Mouse (Mus musculus) liver, embryonic 12.5 days (tissue): Measurements from ENCODE around the gene Zmynd10. TPM values are rescaled to one million over a fixed set of nuclear protein-coding genes. Genes with fewer than 3 reads are reported as not detected.

Experiments used
- ATAC-seq: fragments of 200-750 bp; cut with Nextera tagmentation; 2 replicates; pipeline ENCODE4 v1.8.0; 2017; ENCODE audit warnings: moderate number of reproducible peaks, mild to moderate bottlenecking, moderate library complexity
- H3K27ac ChIP-seq: fragments of 300-500 bp; sonication (generic); 2 replicates; pipeline ENCODE4 v1.5.1; 2016; ENCODE audit warnings: mild to moderate bottlenecking
- H3K27me3 ChIP-seq: fragments of 300-500 bp; sonication (generic); replicated peaks from 2 replicates; pipeline ENCODE4 v1.6.1; 2016; ENCODE audit warnings: mild to moderate bottlenecking, moderate library complexity
- H3K36me3 ChIP-seq: fragments of 300-500 bp; sonication (generic); 2 replicates; pipeline ENCODE4 v1.6.1; 2016; ENCODE audit warnings: mild to moderate bottlenecking, moderate library complexity
- H3K4me1 ChIP-seq: fragments of 300-500 bp; sonication (generic); 2 replicates; pipeline ENCODE4 v1.6.1; 2016
- H3K4me2 ChIP-seq: fragments of 300-500 bp; sonication (generic); 2 replicates; pipeline ENCODE4 v1.6.1; 2016; ENCODE audit warnings: mild to moderate bottlenecking, moderate library complexity
- H3K4me3 ChIP-seq: fragments of 300-500 bp; sonication (generic); 2 replicates; pipeline ENCODE4 v1.5.1; 2016; ENCODE audit warnings: mild to moderate bottlenecking, moderate library complexity
- H3K9ac ChIP-seq: fragments of 300-500 bp; sonication (generic); 2 replicates; pipeline ENCODE4 v1.6.1; 2016; ENCODE audit warnings: mild to moderate bottlenecking, moderate library complexity
- H3K9me3 ChIP-seq: fragments of 300-500 bp; sonication (generic); replicated peaks from 2 replicates; pipeline ENCODE4 v1.6.1; 2016; ENCODE audit warnings: mild to moderate bottlenecking, moderate library complexity
- WGBS: fragments of 180-500 bp; shearing (Covaris S2); methylation state at CpG from one replicate; pipeline ENCODE4 v1.1.7; 2016; ENCODE audit not compliant: insufficient replicate concordance; 5-methylcytosine and 5-hydroxymethylcytosine counted together
- polyA plus RNA-seq: library from polyadenylated mRNA; unstranded; fragments of >200 nt; fragmentation: Nextera tagmentation; extraction: Ambion mirVana; gene quantifications from 2 replicates; pipeline ENCODE4 v1.2.1, GENCODE M21; 2016

The Zmynd10 gene
- polyA plus RNA-seq, 1 experiment from 2014 or later = not detected

- Histone ChIP-seq H3K4me1 (peaks cover 55% of the 10 kb centered on the region), H3K9me3 (no peaks in the 10 kb centered on the region), H3K4me3 (peak within 1 kb of the TSS; percentile 68), H3K27ac (peak within 1 kb of the TSS; percentile 83), H3K36me3 (peaks cover 58% of the 10 kb centered on the region), H3K9ac (peak within 1 kb of the TSS; percentile 75), H3K4me2 (peak within 1 kb of the TSS; percentile 94), H3K27me3 (no peaks in the 10 kb centered on the region)
- WGBS = under 1% methylated on average over 46 of the region's 46 CpGs
- ATAC-seq = peak; percentile 81
Observed at GRCm38 (mm10) chr9:107541474-107542351, 5.4 kb upstream of the Zmynd10 start, which contains the start of the genes Cyb561d2 and Nprl2. Cyb561d2 (minus strand) TSS chr9:107542193. Nprl2 (plus strand) TSS chr9:107542226.

DNA sequence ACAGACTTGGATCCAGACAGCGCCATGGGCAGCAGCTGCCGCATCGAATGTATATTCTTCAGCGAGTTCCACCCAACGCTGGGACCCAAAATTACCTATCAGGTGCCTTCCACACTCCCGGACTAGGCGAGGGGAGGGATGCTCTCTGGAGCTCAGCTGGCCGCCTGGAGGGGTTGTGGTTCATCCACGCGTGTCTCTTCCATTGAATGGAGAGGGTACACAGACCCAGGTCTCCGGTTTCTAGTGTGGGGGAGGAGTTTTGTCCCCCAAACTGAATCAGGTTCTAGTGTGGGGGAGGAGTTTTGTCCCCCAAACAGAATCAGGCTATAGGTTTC is 4.8 kb upstream of the Zmynd10 start:
- Histone ChIP-seq H3K9me3 (no peaks in the 10 kb centered on the region), H3K4me2 (peak overlapping the region; percentile 94), H3K4me1 (peaks cover 55% of the 10 kb centered on the region), H3K9ac (peak overlapping the region; percentile 75), H3K36me3 (peaks cover 52% of the 10 kb centered on the region), H3K4me3 (peak overlapping the region; percentile 68), H3K27ac (peak overlapping the region; percentile 83), H3K27me3 (no peaks in the 10 kb centered on the region)
- peak; percentile 25 for ATAC-seq
- 1% methylated on average over 11 of the region's 11 CpGs for WGBS

- peak overlapping the region; percentile 83 for H3K27ac ChIP-seq
- WGBS = 42% methylated on average over 8 of the region's 8 CpGs
Observed at GRCm38 (mm10) chr9:107542721-107543120, 4.4 kb upstream of the Zmynd10 start.

DNA sequence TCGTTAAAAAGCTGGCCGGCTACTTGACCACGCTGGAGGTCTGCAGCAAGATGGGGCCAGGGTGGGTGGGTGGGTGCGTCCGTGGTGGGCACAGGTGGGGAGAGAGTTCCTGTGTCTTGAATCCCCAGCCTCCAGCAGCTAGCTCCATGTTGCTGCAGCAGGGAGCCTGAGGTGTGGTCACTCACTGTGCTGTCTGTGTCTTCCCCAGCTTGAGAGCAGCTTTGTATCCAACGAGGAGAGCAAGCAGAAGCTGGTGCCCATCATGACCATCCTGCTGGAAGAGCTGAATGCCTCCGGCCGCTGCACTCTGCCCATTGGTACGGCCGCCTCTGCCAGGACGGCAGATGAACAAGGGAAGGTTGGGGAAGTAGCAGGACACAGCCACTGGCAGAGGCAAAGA is 3.8 kb upstream of the Zmynd10 start:
- peaks cover 55% of the 10 kb centered on the region for H3K4me1 ChIP-seq
- no peak overlapping the region for H3K27ac ChIP-seq
- peaks cover 3% of the 10 kb centered on the region for H3K27me3 ChIP-seq
- WGBS = 77% methylated on average over 11 of the region's 11 CpGs
- H3K4me3 ChIP-seq = no peak overlapping the region; the same call in 1 of the 2 replicates
- peak overlapping the region; percentile 94 for H3K4me2 ChIP-seq
- H3K36me3 ChIP-seq = peaks cover 42% of the 10 kb centered on the region
- no peak overlapping the region for H3K9ac ChIP-seq
- ATAC-seq = no peak
- H3K9me3 ChIP-seq = no peaks in the 10 kb centered on the region

More at GRCm38 (mm10) chr9:107542721-107543120, 4.4 kb upstream of the Zmynd10 start:
- H3K9ac ChIP-seq = peak overlapping the region; percentile 75
- H3K4me1 ChIP-seq = peaks cover 55% of the 10 kb centered on the region
- peak overlapping the region; percentile 68 for H3K4me3 ChIP-seq
- H3K36me3 ChIP-seq = peaks cover 48% of the 10 kb centered on the region
- ATAC-seq = no peak
- no peaks in the 10 kb centered on the region for H3K27me3 ChIP-seq
- H3K9me3 ChIP-seq = no peaks in the 10 kb centered on the region
- H3K4me2 ChIP-seq = peak overlapping the region; percentile 94

DNA sequence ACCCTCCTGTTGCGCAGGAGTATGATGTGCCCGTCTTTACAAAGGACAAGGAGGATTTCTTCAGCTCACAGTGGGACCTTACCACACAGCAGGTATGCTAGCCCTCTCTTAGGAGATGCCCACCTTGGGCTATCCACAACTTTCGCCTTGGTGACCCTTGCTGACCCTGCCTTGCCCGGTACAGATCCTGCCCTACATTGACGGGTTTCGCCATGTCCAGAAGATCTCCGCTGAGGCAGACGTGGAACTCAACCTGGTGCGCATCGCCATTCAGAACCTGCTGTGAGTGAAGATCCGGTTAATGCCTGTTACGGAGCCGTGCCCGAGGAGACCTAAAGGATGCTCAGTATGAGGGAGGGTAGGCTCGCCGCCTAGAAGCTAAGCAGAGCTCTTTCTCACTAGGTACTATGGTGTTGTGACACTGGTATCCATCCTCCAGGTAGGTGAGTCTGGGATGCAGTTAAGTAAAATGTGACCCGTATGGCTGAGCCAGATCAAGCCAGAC is 2.9 kb upstream of the Zmynd10 start:
- Histone ChIP-seq H3K27ac (no peak overlapping the region), H3K9ac (no peak overlapping the region), H3K36me3 (peaks cover 33% of the 10 kb centered on the region), H3K4me3 (no peak overlapping the region), H3K27me3 (peaks cover 13% of the 10 kb centered on the region), H3K9me3 (no peaks in the 10 kb centered on the region), H3K4me2 (no peak overlapping the region), H3K4me1 (peaks cover 55% of the 10 kb centered on the region)
- no peak for ATAC-seq
- WGBS = 90% methylated on average over 17 of the region's 17 CpGs

GRCm38 (mm10) chr9:107544729-107545128 is 2.4 kb upstream of the Zmynd10 start:
- Histone ChIP-seq H3K27me3 (peaks cover 17% of the 10 kb centered on the region), H3K9me3 (no peaks in the 10 kb centered on the region), H3K27ac (no peak overlapping the region), H3K4me1 (peaks cover 53% of the 10 kb centered on the region), H3K9ac (no peak overlapping the region), H3K36me3 (peaks cover 28% of the 10 kb centered on the region), H3K4me2 (no peak overlapping the region), H3K4me3 (no peak overlapping the region)
- ATAC-seq = no peak
- WGBS = 88% methylated on average over 12 of the region's 12 CpGs

DNA sequence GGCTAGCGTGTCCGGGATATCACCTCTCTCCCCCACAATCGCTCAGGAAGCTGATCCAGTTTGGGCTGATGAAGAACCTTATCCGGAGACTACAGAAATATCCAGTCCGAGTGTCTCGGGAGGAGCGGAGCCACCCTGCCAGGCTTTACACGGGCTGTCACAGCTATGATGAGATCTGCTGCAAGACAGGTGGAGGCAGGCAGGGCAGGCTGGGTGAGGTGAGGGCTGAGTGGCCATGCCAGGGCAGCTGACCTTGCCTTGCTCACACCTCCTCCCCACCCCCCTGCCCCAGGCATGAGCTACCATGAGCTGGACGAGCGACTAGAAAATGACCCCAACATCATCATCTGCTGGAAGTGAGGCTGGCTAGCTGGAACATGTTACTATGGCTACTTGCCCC is 1.9 kb upstream of the Zmynd10 start:
- H3K9me3 ChIP-seq = no peaks in the 10 kb centered on the region

GRCm38 (mm10) chr9:107545602-107546001 is 1.5 kb upstream of the Zmynd10 start:
- ATAC-seq = no peak
- Histone ChIP-seq H3K4me1 (peaks cover 56% of the 10 kb centered on the region), H3K36me3 (peaks cover 21% of the 10 kb centered on the region), H3K4me2 (no peak overlapping the region), H3K27me3 (peaks cover 26% of the 10 kb centered on the region), H3K9ac (no peak overlapping the region), H3K27ac (no peak overlapping the region), H3K4me3 (no peak overlapping the region), H3K9me3 (no peaks in the 10 kb centered on the region)
- 8% methylated on average over 3 of the region's 3 CpGs for WGBS

More for the DNA sequence above, 1.9 kb upstream of the Zmynd10 start:
- H3K4me2 ChIP-seq = no peak overlapping the region
- H3K36me3 ChIP-seq = peaks cover 23% of the 10 kb centered on the region
- H3K27me3 ChIP-seq = peaks cover 22% of the 10 kb centered on the region
- no peak overlapping the region for H3K4me3 ChIP-seq
- 77% methylated on average over 10 of the region's 10 CpGs for whole genome bisulfite sequencing
- H3K4me1 ChIP-seq = peaks cover 55% of the 10 kb centered on the region
- ATAC-seq = no peak
- H3K9ac ChIP-seq = no peak overlapping the region
- no peak overlapping the region for H3K27ac ChIP-seq

DNA sequence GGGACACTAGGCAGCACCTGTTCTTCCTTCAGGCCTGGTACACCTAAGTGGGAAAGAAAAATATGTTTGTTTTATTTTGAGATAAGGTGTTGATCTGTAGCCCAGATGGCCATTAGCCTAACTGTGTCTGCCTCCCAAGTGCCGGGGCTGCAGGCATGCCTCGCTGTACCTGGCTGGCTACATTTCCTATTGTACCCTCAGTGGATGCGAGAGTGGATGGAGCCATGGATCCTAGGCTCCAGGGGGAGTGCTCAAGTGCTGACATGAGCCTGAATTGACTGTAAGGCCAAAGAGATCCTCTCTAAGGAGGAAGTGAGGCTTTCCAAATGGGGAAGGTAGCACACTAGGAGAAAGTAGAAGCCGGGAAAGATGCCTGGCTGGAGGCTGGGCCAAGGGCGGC is 859 bp downstream of the Zmynd10 start:
- Histone ChIP-seq H3K4me2 (no peak overlapping the region), H3K36me3 (peaks cover 21% of the 10 kb centered on the region), H3K4me1 (peaks cover 61% of the 10 kb centered on the region), H3K9ac (no peak overlapping the region), H3K9me3 (no peaks in the 10 kb centered on the region), H3K4me3 (no peak overlapping the region), H3K27me3 (peaks cover 45% of the 10 kb centered on the region), H3K27ac (no peak overlapping the region)
- ATAC-seq = no peak
- 69% methylated on average over 5 of the region's 5 CpGs for WGBS

- 83% methylated on average over 10 of the region's 10 CpGs for WGBS
- Histone ChIP-seq H3K27me3 (peaks cover 45% of the 10 kb centered on the region), H3K36me3 (peaks cover 16% of the 10 kb centered on the region), H3K4me2 (no peak overlapping the region), H3K9me3 (no peaks in the 10 kb centered on the region), H3K4me3 (no peak overlapping the region), H3K4me1 (peaks cover 63% of the 10 kb centered on the region), H3K9ac (no peak overlapping the region), H3K27ac (no peak overlapping the region)
- ATAC-seq = no peak
Observed at GRCm38 (mm10) chr9:107548820-107549219, 1.7 kb downstream of the Zmynd10 start.

DNA sequence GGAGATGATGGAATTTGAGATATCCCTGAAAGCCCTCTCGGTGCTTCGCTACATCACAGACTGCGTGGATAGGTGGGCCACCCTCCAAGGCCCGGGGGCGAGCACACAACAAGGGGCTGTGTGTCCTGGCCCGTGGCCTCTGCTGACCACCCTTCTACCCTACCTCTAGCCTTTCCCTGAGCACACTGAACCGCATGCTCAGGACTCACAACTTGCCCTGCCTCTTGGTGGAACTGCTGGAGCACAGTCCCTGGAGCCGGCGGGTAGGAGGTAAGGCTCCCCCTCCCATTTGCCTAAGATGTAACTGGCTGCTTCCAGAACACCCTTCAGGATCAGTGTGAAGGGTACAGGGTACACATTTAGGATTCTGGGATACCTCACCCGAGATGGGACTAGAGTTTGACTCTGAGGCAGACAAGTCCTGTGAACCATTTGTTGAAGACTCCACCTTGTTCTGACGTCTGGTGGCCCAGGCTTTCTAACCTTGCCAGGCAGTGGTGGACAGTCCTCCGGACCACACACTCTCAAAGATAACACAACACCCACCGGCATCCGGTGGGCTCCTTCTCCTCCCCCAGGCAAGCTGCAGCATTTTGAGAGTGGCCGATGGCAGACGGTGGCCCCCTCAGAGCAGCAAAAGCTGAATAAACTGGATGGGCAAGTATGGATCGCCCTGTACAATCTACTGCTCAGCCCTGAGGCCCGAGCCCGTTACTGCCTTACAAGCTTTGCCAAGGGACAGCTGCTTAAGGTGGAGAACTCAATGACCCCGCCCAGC is 2.4 kb downstream of the Zmynd10 start:
- Histone ChIP-seq H3K9ac (no peak overlapping the region), H3K4me3 (no peak overlapping the region), H3K4me1 (peaks cover 66% of the 10 kb centered on the region), H3K36me3 (peaks cover 9% of the 10 kb centered on the region), H3K9me3 (no peaks in the 10 kb centered on the region), H3K27ac (no peak overlapping the region), H3K4me2 (no peak overlapping the region), H3K27me3 (peaks cover 45% of the 10 kb centered on the region)
- 76% methylated on average over 20 of the region's 20 CpGs for WGBS
- no peak for ATAC-seq
